Mouse (Mus musculus): ENCODE data around the gene Fam71a. TPM values are rescaled to one million over a fixed set of nuclear protein-coding genes. Genes with fewer than 3 reads are reported as not detected.

The Fam71a gene
- total and polyA plus RNA-seq, 3 experiments, result not detected

GRCm38 (mm10) chr1:191170444-191170843 lies 5.8 kb upstream of the Fam71a start:
- H3K4me1 ChIP-seq (ENCODE audit: control insufficient read depth in 1 of 2, insufficient read depth in 2 of 2), result peaks cover 12 to 15% of the 10 kb centered on the region in 2 experiments
- in situ Hi-C loops (cut with MboI; ENCODE audit: low pct_ligation_motif_present, low pct_unique_long_range_greater_than_20kb, low sequenced_read_pairs), result no loop called here
- no peak for DNase-seq (ENCODE audit: extremely low read depth)
- no peaks in the 10 kb centered on the region for H3K79me2 ChIP-seq (replicated peaks; ENCODE audit: control insufficient read depth, extremely low read depth, insufficient read depth, poor library complexity, severe bottlenecking)
- H3K9me3 ChIP-seq (replicated peaks; ENCODE audit: low read length), result no peaks in the 10 kb centered on the region
- dilution Hi-C loops (cut with MboI; ENCODE audit: extremely low pct_ligation_motif_present, extremely low pct_unique_long_range_greater_than_20kb, low sequenced_read_pairs), result no loop called here
- no peak overlapping the region for H3K9ac ChIP-seq (ENCODE audit: insufficient read depth, low read depth)
- H3K27ac ChIP-seq (ENCODE audit: insufficient read depth, low read depth), result no peak overlapping the region
- H3K4me2 ChIP-seq (ENCODE audit: insufficient read depth, low read depth, poor library complexity, severe bottlenecking), result no peak overlapping the region
- no peaks in the 10 kb centered on the region for H3K27me3 ChIP-seq (replicated peaks)
- TF ChIP-seq RAD21 (IDR thresholded peaks at IDR 0.05; ENCODE audit: low read depth, low read length) (no peak), NELFE (IDR thresholded peaks at IDR 0.05; ENCODE audit: low read depth, low read length) (no peak), CHD2 (IDR thresholded peaks at IDR 0.05; ENCODE audit: low read length) (no peak), MAX (IDR thresholded peaks at IDR 0.05; ENCODE audit: low read length) (no peak), TCF12 (IDR thresholded peaks at IDR 0.05; ENCODE audit: low read depth, low read length) (no peak), BHLHE40 (IDR thresholded peaks at IDR 0.05; ENCODE audit: low read depth, low read length) (no peak), POLR2AphosphoS2 (IDR thresholded peaks at IDR 0.05; ENCODE audit: low read depth, low read length) (no peak), SIN3A (IDR thresholded peaks at IDR 0.05; ENCODE audit: low read length) (no peak), ETS1 (conservative IDR thresholded peaks at IDR 0.05; ENCODE audit: low read depth, low read length) (no peak), CHD1 (IDR thresholded peaks at IDR 0.05; ENCODE audit: low read depth, low read length) (no peak), GABPA (IDR thresholded peaks at IDR 0.05; ENCODE audit: insufficient replicate concordance, low read depth, low read length) (no peak)
- H3K4me3 ChIP-seq (replicated peaks in 1 of 3; ENCODE audit: low read depth in 2 of 3, low read length in 2 of 3, poor library complexity in 1 of 3), result no peak overlapping the region
- peaks cover 51 to 73% of the 10 kb centered on the region in 2 experiments for H3K36me3 ChIP-seq (replicated peaks in 1 of 2; ENCODE audit: control insufficient read depth in 1 of 2, insufficient read depth in 1 of 2, low read length in 1 of 2)

- H3K27ac ChIP-seq (ENCODE audit: insufficient read depth, low read depth), result no peak overlapping the region
- peaks cover 14 to 15% of the 10 kb centered on the region in 2 experiments for H3K4me1 ChIP-seq (ENCODE audit: control insufficient read depth in 1 of 2, insufficient read depth in 2 of 2)
- dilution Hi-C loops (cut with MboI; ENCODE audit: extremely low pct_ligation_motif_present, extremely low pct_unique_long_range_greater_than_20kb, low sequenced_read_pairs) (no loop called here), in situ Hi-C loops (cut with MboI; ENCODE audit: low pct_ligation_motif_present, low pct_unique_long_range_greater_than_20kb, low sequenced_read_pairs) (no loop called here)
- H3K36me3 ChIP-seq (replicated peaks in 1 of 2; ENCODE audit: control insufficient read depth in 1 of 2, insufficient read depth in 1 of 2, low read length in 1 of 2), result peaks cover 18 to 31% of the 10 kb centered on the region in 2 experiments
- H3K9ac ChIP-seq (ENCODE audit: insufficient read depth, low read depth), result no peak overlapping the region
- peak; percentile 44 for DNase-seq (ENCODE audit: extremely low read depth)
- H3K9me3 ChIP-seq (replicated peaks; ENCODE audit: low read length), result no peaks in the 10 kb centered on the region
- no peaks in the 10 kb centered on the region for H3K79me2 ChIP-seq (replicated peaks; ENCODE audit: control insufficient read depth, extremely low read depth, insufficient read depth, poor library complexity, severe bottlenecking)
- no peak overlapping the region for H3K4me2 ChIP-seq (ENCODE audit: insufficient read depth, low read depth, poor library complexity, severe bottlenecking)
- H3K27me3 ChIP-seq (replicated peaks), result peaks cover 5% of the 10 kb centered on the region
- no peak for TF ChIP-seq PAX5 (IDR thresholded peaks at IDR 0.05; ENCODE audit: low read length)
- TF ChIP-seq ETS1 (conservative IDR thresholded peaks at IDR 0.05; ENCODE audit: low read depth, low read length), result 0 out of 2 replicates have a peak, but pooled peaks have one; percentile 13
- no peak for TF ChIP-seq USF1 (IDR thresholded peaks at IDR 0.05; ENCODE audit: low read depth, low read length)
- TF ChIP-seq USF2 (conservative IDR thresholded peaks at IDR 0.05; ENCODE audit: low read depth, low read length), result no peak
- TF ChIP-seq MXI1 (IDR thresholded peaks at IDR 0.05; ENCODE audit: low read depth, low read length), result no peak
- no peak for TF ChIP-seq MAZ (IDR thresholded peaks at IDR 0.05; ENCODE audit: low read depth, low read length)
- no peak for TF ChIP-seq NELFE (IDR thresholded peaks at IDR 0.05; ENCODE audit: low read depth, low read length)
- peak; percentile 45; the same call in 1 of the 2 replicates for TF ChIP-seq EP300 (IDR thresholded peaks at IDR 0.05; ENCODE audit: low read length)
- no peak for TF ChIP-seq E2F4 (IDR thresholded peaks at IDR 0.05; ENCODE audit: insufficient replicate concordance, low read depth, low read length)
- TF ChIP-seq MAX (IDR thresholded peaks at IDR 0.05; ENCODE audit: low read length), result no peak
- TF ChIP-seq ZC3H11A (IDR thresholded peaks at IDR 0.05; ENCODE audit: low read depth, low read length), result no peak
- TF ChIP-seq RCOR1 (conservative IDR thresholded peaks at IDR 0.05; ENCODE audit: low read depth, low read length), result no peak
- TF ChIP-seq KAT2A (IDR thresholded peaks at IDR 0.05; ENCODE audit: insufficient replicate concordance, low read length), result no peak
- no peak for TF ChIP-seq MEF2A (IDR thresholded peaks at IDR 0.05; ENCODE audit: borderline replicate concordance, low read depth, low read length)
- TF ChIP-seq UBTF (IDR thresholded peaks at IDR 0.05; ENCODE audit: low read depth, low read length), result no peak
- no peak for TF ChIP-seq GABPA (IDR thresholded peaks at IDR 0.05; ENCODE audit: insufficient replicate concordance, low read depth, low read length)
- TF ChIP-seq IRF4 (IDR thresholded peaks at IDR 0.05; ENCODE audit: low read depth, low read length), result peak; percentile 17; the same call in 1 of the 2 replicates
- no peak for TF ChIP-seq CHD2 (IDR thresholded peaks at IDR 0.05; ENCODE audit: low read length)
- TF ChIP-seq ZNF384 (IDR thresholded peaks at IDR 0.05; ENCODE audit: low read depth, low read length), result no peak
- no peak for TF ChIP-seq ZMIZ1 (IDR thresholded peaks at IDR 0.05; ENCODE audit: low read depth, low read length)
- no peak for TF ChIP-seq SMC3 (IDR thresholded peaks at IDR 0.05; ENCODE audit: low read depth, low read length)
- TF ChIP-seq NRF1 (IDR thresholded peaks at IDR 0.05; ENCODE audit: low read depth, low read length), result no peak
- TF ChIP-seq BHLHE40 (IDR thresholded peaks at IDR 0.05; ENCODE audit: low read depth, low read length), result peak; percentile 51
- no peak for TF ChIP-seq TCF12 (IDR thresholded peaks at IDR 0.05; ENCODE audit: low read depth, low read length)
- no peak for TF ChIP-seq POLR2A (IDR thresholded peaks at IDR 0.05; ENCODE audit: low read depth, low read length)
- no peak for TF ChIP-seq MAFK (IDR thresholded peaks at IDR 0.05; ENCODE audit: insufficient replicate concordance, low read length)
- H3K4me3 ChIP-seq (replicated peaks in 1 of 3; ENCODE audit: low read depth in 2 of 3, low read length in 2 of 3, poor library complexity in 1 of 3), result no peak overlapping the region
These were observed 1.6 kb upstream of the Fam71a start for GRCm38 (mm10) chr1:191166189-191166588.

Measured in CH12.LX (cell line).